Mouse (Mus musculus) stomach, postnatal 0 days (tissue): ENCODE data around the gene Fem1a.

ENCODE experiments used
- CTCF ChIP-seq: IDR thresholded peaks from 2 replicates; pipeline ENCODE4 v1.5.1; 2016; ENCODE audit warnings: antibody characterized with exemption, low read depth, mild to moderate bottlenecking, moderate library complexity
- EP300 ChIP-seq: optimal IDR thresholded peaks from 2 replicates; pipeline ENCODE3; 2016; ENCODE audit warnings: antibody characterized with exemption

DNA sequence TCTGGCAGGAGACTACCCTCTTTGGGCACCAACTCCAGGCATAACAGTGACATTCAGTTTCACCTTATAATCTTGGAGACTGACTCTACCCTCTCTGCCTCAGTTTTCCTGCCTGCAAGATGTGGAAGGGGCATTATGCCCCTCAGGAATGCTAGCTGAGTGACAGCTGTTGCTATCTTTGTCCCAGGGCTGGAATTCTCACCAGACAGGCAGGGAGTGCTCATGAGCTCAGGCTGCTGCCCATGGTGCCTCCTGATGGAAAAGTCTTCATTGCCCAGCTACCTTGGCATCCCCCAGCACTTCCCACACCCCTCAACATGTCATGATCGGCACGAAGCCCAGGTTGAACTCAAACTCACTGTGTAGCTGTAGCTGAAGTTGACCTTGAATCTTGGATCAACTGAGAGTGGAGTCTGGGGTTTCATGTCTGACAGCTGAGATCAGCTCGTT, 6.1 kb downstream of the Fem1a start:
- TF ChIP-seq CTCF (no peak), EP300 (no peak)
